ENCODE assay signal across 19 mouse cellular contexts in the genomic region with DNA sequence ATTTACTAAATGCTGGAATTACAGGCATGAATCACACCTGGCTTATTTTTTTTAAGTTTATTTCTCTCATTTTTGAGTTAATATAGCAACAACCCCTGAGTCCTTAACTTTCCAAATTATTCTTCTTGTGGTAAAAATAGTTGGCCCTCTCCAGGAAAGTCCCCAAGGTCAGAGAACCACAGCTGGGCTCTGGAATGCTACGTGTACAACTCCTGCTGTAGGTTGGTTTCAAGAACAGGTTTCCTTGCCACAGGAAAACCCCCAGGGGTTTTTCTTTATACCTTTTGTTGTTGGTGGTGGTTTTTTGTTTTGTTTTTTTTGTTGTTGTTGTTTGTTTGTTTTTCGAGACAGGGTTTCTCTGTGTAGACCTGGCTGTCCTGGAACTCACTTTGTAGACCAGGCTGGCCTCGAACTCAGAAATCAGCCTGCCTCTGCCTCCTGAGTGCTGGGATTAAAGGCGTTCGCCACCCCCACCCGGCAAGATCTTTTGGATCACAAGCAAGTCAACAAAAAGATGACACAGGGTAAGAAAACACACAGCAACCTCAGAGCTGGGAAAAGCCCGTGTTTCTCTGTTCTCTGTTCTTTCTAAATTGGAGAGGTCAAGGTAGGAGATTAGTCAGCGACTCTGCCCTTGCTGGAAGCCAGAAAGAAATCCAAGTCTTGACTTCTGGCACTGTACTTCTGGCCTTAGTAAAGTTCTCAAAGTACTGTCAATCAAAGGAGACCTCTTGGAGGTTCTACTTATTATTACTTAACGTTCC.
"Had no signal": no experiment of that assay in that cellular context is flagged by ENCODE, and none has a peak within 500 bp of the region (broad histone marks: within the 10 kb centered on the region; RNA-seq: fewer than 3 reads in every experiment).

No protein-coding gene starts in this region.

- H3K27ac ChIP-seq: kidney, embryonic 15.5 days; left cerebral cortex, adult 2 months; macrophage; midbrain, embryonic 13.5 days; neural tube, embryonic 12.5 days; neural tube, embryonic 15.5 days; stomach, embryonic 15.5 days had no signal

- H3K27me3 ChIP-seq: kidney, embryonic 15.5 days; midbrain, embryonic 13.5 days; neural tube, embryonic 12.5 days; neural tube, embryonic 15.5 days; stomach, embryonic 15.5 days had no signal

- H3K36me3 ChIP-seq: kidney, embryonic 15.5 days; midbrain, embryonic 13.5 days; neural tube, embryonic 12.5 days; neural tube, embryonic 15.5 days; stomach, embryonic 15.5 days had no signal

- ATAC-seq: lung, postnatal 0 days; midbrain, embryonic 13.5 days had no signal

- H3K4me2 ChIP-seq: kidney, embryonic 15.5 days; liver, embryonic 11.5 days; lung, embryonic 14.5 days; midbrain, embryonic 13.5 days; neural tube, embryonic 12.5 days; neural tube, embryonic 15.5 days; stomach, embryonic 15.5 days had no signal

- H3K4me3 ChIP-seq: kidney, embryonic 15.5 days; left cerebral cortex, adult 2 months; midbrain, embryonic 13.5 days; neural tube, embryonic 12.5 days; neural tube, embryonic 15.5 days; stomach, embryonic 15.5 days had no signal

- H3K9ac ChIP-seq: kidney, embryonic 15.5 days; lung, embryonic 14.5 days; midbrain, embryonic 13.5 days; neural tube, embryonic 12.5 days; neural tube, embryonic 15.5 days; stomach, embryonic 15.5 days had no signal

- H3K9me3 ChIP-seq: kidney, embryonic 15.5 days; midbrain, embryonic 13.5 days; neural tube, embryonic 12.5 days; neural tube, embryonic 15.5 days; stomach, embryonic 15.5 days had no signal

- DNase-seq: kidney, adult 11 months; kidney, adult 8-10 months; kidney, postnatal 10 days; kidney, postnatal 36 days; layer of hippocampus, postnatal 36 days; lung, embryonic 14.5 days; right cerebral cortex, adult 18-20 months; right cerebral cortex, postnatal 14 days; spleen, adult 18-20 months; thymus, postnatal 25 days had no signal
